Mouse (Mus musculus): ENCODE data around the gene Dll4. TPM values are rescaled to one million over a fixed set of nuclear protein-coding genes. Genes with fewer than 3 reads are reported as not detected.

Gene Dll4
- polyA plus RNA-seq (2015; fragmentation: Nextera tagmentation; extraction: Ambion mirVana) = 3.5 TPM in 2 replicates

GRCm38 (mm10) chr2:119325568-119326143 is at the start of gene Dll4:
Gene Dll4, plus strand, starts transcription at chr2:119325784.

GRCm38 (mm10) chr2:119288270-119288882 is 37.2 kb upstream of the Dll4 start, which contains the start of gene Vps18:
Gene Vps18, plus strand, starts transcription at chr2:119288740.

GRCm38 (mm10) chr2:119350555-119351486 is 25.2 kb downstream of the Dll4 start, which contains the start of gene Chac1:
Gene Chac1, plus strand, starts transcription at chr2:119351229.

Other genes starting within 250 kb of the Dll4 start
- 10.8 and 15.5 TPM in 2 replicates for gene Rad51, start 213.0 kb upstream of the Dll4 start, polyA plus RNA-seq (2015; fragmentation: Nextera tagmentation; extraction: Ambion mirVana)
- 30.9 and 32.2 TPM in 2 replicates for gene Rmdn3, start 168.8 kb upstream of the Dll4 start, polyA plus RNA-seq (2015; fragmentation: Nextera tagmentation; extraction: Ambion mirVana)
- 1.2 and 3.8 TPM in 2 replicates for gene Gchfr, start 158.0 kb upstream of the Dll4 start, polyA plus RNA-seq (2015; fragmentation: Nextera tagmentation; extraction: Ambion mirVana)
- gene Gm14137, start 151.3 kb upstream of the Dll4 start, polyA plus RNA-seq (2015; fragmentation: Nextera tagmentation; extraction: Ambion mirVana) = 0.10 and 0.13 TPM in 2 replicates
- gene Zfyve19, start 117.2 kb upstream of the Dll4 start, polyA plus RNA-seq (2015; fragmentation: Nextera tagmentation; extraction: Ambion mirVana) = 28.7 and 29.3 TPM in 2 replicates
- 11.2 and 12.2 TPM in 2 replicates for gene Dnajc17, start 117.0 kb upstream of the Dll4 start, polyA plus RNA-seq (2015; fragmentation: Nextera tagmentation; extraction: Ambion mirVana)
- 0.66 and 1.1 TPM in 2 replicates for gene Ppp1r14d, start 95.9 kb upstream of the Dll4 start, polyA plus RNA-seq (2015; fragmentation: Nextera tagmentation; extraction: Ambion mirVana)
- 81.7 and 90.6 TPM in 2 replicates for gene Spint1, start 88.4 kb upstream of the Dll4 start, polyA plus RNA-seq (2015; fragmentation: Nextera tagmentation; extraction: Ambion mirVana)
- gene Rhov, start 54.5 kb upstream of the Dll4 start, polyA plus RNA-seq (2015; fragmentation: Nextera tagmentation; extraction: Ambion mirVana) = 51.8 and 56.0 TPM in 2 replicates
- 11.2 and 11.6 TPM in 2 replicates for gene Vps18, start 37.0 kb upstream of the Dll4 start, polyA plus RNA-seq (2015; fragmentation: Nextera tagmentation; extraction: Ambion mirVana)
- gene Chac1, start 25.4 kb downstream of the Dll4 start, polyA plus RNA-seq (2015; fragmentation: Nextera tagmentation; extraction: Ambion mirVana) = 1.3 and 7.4 TPM in 2 replicates
- 2.2 and 2.5 TPM in 2 replicates for gene Ino80, start 151.9 kb downstream of the Dll4 start, polyA plus RNA-seq (2015; fragmentation: Nextera tagmentation; extraction: Ambion mirVana)
- 0.41 and 1.4 TPM in 2 replicates for gene Exd1, start 221.8 kb downstream of the Dll4 start, polyA plus RNA-seq (2015; fragmentation: Nextera tagmentation; extraction: Ambion mirVana)
- gene Chp1, start 221.9 kb downstream of the Dll4 start, polyA plus RNA-seq (2015; fragmentation: Nextera tagmentation; extraction: Ambion mirVana) = 68.6 and 70.6 TPM in 2 replicates

Data from urinary bladder, postnatal 0 days (tissue).